In the genomic region with DNA sequence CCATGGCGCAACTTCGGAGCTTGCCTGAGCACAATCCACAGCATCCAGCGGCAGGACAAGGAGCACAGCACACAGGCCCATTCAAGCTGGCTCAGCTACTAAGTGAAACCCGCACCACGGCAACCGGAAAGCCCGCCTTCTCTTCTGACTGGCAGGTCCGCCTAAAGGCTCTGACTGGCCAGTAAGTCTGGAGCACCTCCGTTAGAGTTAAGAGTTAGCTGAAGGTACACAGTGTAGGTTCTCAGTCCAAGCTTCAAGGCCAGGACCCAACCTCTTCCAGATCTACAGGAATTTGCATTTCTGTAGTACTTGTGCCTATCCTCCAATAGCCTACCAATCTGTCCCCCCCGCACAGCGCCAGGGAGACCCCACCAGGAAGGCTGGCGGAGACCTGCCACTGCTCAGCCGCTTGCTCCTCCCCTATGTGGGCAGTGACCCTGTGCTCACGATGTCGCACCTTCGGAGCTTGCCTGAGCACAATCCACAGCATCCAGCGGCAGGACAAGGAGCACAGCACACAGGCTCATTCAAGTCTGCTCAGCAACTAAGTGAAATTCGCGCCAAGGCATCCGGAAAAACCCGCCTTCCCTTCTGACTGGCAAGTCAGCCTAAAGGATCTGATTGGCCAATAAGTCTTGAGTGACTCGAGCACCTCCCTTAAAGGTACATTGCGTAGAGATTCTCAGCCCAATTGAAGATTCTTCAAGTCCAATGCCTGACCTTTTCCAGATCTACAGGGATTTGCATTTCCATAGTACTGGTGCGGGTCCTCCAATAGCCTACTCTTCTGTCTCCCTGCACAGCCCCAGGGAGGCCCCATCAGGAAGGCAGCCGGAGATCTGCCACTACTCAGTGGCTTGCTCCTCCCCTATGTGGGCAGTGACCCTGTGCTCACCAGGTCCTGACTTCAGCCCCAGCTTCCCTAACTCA, we compare ENCODE assay signal across 7 mouse cellular contexts. TPM values are rescaled to one million over a fixed set of nuclear protein-coding genes. Genes with fewer than 3 reads are reported as not detected.
DNase-seq lines count a peak whose midpoint lies in the region; ATAC-seq lines count a peak whose summit lies in the region.
"Not testable (repeated sequence)": the region's sequence is repeated elsewhere in the genome, so short reads cannot be mapped to it uniquely, and the experiment has no call there.

A gene (minus strand): TSS at position 562 of the 930 bp plus-strand sequence.

- not testable (repeated sequence) for H3K36me3 ChIP-seq in intestine, embryonic 16.5 days (ENCODE audit: control insufficient read depth, insufficient read depth, low read length); midbrain, embryonic 11.5 days (ENCODE audit: control insufficient read depth, insufficient read depth, low read length)

- H3K4me2 ChIP-seq in intestine, embryonic 16.5 days (ENCODE audit: low read depth, low read length): peak within 1 kb of the TSS; percentile 73
- peak within 1 kb of the TSS; percentile 60 for H3K4me2 ChIP-seq in midbrain, embryonic 11.5 days

- not testable (repeated sequence) for H3K9me3 ChIP-seq in intestine, embryonic 16.5 days (ENCODE audit: control insufficient read depth, low read length); midbrain, embryonic 11.5 days (ENCODE audit: control insufficient read depth, low read length)

- under 1% methylated on average over 25 of the region's 25 CpGs for WGBS in intestine, embryonic 16.5 days
- under 1% methylated on average over 25 of the region's 25 CpGs for WGBS in midbrain, embryonic 11.5 days

- not testable (repeated sequence) for H3K4me1 ChIP-seq in intestine, embryonic 16.5 days (ENCODE audit: control insufficient read depth, insufficient read depth, low read length); midbrain, embryonic 11.5 days (ENCODE audit: control insufficient read depth, insufficient read depth, low read length)

- ATAC-seq in intestine, embryonic 16.5 days: peak; percentile 99
- peak; percentile 98 for ATAC-seq in midbrain, embryonic 11.5 days (ENCODE audit: low FRiP score)

- intact Hi-C loops in left cerebral cortex, postnatal 36 days (cut with DNase I): not testable (repeated sequence)

- peak within 1 kb of the TSS; percentile 79 for H3K9ac ChIP-seq in intestine, embryonic 16.5 days (ENCODE audit: low read depth, low read length)
- peak within 1 kb of the TSS; percentile 67 for H3K9ac ChIP-seq in midbrain, embryonic 11.5 days (ENCODE audit: low read length)

- peak within 1 kb of the TSS; percentile 79 for H3K4me3 ChIP-seq in intestine, embryonic 16.5 days (ENCODE audit: low read length)
- H3K4me3 ChIP-seq in midbrain, embryonic 11.5 days (ENCODE audit: low read depth, low read length): peak within 1 kb of the TSS; percentile 64

- peak; percentile 83 for DNase-seq in adrenal gland, adult 8-10 months
- peak; percentile 84 for DNase-seq in embryo, embryonic 9.5 days (ENCODE audit: extremely low spot score)
- DNase-seq in gastrocnemius, postnatal 4 days (ENCODE audit: low spot score in 2 of 2): peak; percentile 43 to 84
- DNase-seq in left cerebral cortex, postnatal 36 days (ENCODE audit: low spot score in 2 of 2): peak; percentile 72 to 79
- peak; percentile 99 for DNase-seq in midbrain, embryonic 11.5 days (ENCODE audit: low spot score, missing footprints)
- DNase-seq in skeletal muscle tissue, adult 2 months (ENCODE audit: low read depth, low spot score): peak; percentile 61

- H3K27ac ChIP-seq in intestine, embryonic 16.5 days (ENCODE audit: low read length): peak within 1 kb of the TSS; percentile 84
- H3K27ac ChIP-seq in midbrain, embryonic 11.5 days (ENCODE audit: low read depth, low read length): peak within 1 kb of the TSS; percentile 74

- not testable (repeated sequence) for H3K27me3 ChIP-seq in intestine, embryonic 16.5 days (replicated peaks; ENCODE audit: control insufficient read depth, insufficient read depth, low read length); midbrain, embryonic 11.5 days (ENCODE audit: control insufficient read depth, insufficient read depth, low read length)

RNA-seq across cellular contexts. Expression of the gene that starts here (rescaled TPM):
- 10 to 100 TPM in 1 of 4 experiments, 1 to 10 TPM in 3; 7.7 to 13.7 (median 9.3) TPM for total RNA-seq in adrenal gland, adult 8-10 months (2022)
- total RNA-seq in gastrocnemius, postnatal 4 days (2021): 1 to 10 TPM; 6.9 to 9.7 TPM
- 12.4 and 13.4 TPM in 2 replicates for polyA plus RNA-seq in intestine, embryonic 16.5 days (2015; fragmentation: Nextera tagmentation; extraction: Ambion mirVana)
- 1 to 10 TPM; 5.0 to 8.0 TPM for total RNA-seq in left cerebral cortex, postnatal 36 days (2021)
- 23.7 and 26.9 TPM in 2 replicates for polyA plus RNA-seq in midbrain, embryonic 11.5 days (2014; fragmentation: Nextera tagmentation; extraction: Ambion mirVana)

Comparison
In these comparisons a context has a peak if more than half of its experiments do, and no peak if none do; other contexts are left out.
1. Peak in every context shown above with its lines: DNase-seq, ATAC-seq, H3K4me3 ChIP-seq and H3K27ac ChIP-seq.